Mouse (Mus musculus) urinary bladder, postnatal 36 days (tissue): Measurements from ENCODE around the gene Ncf2.

ENCODE experiments used
- DNase-seq, 2 experiments: peaks; one replicate each; pipeline ENCODE4 v3.0.0; 2022; ENCODE audit warnings: low spot score in 2 of 2, mixed read lengths in 1 of 2

Gene Ncf2

GRCm38 (mm10) chr1:152796683-152797263, 3.2 kb upstream of the Ncf2 start:
- no peak for DNase-seq

GRCm38 (mm10) chr1:152798125-152798524, 1.9 kb upstream of the Ncf2 start:
- no peak for DNase-seq

DNA sequence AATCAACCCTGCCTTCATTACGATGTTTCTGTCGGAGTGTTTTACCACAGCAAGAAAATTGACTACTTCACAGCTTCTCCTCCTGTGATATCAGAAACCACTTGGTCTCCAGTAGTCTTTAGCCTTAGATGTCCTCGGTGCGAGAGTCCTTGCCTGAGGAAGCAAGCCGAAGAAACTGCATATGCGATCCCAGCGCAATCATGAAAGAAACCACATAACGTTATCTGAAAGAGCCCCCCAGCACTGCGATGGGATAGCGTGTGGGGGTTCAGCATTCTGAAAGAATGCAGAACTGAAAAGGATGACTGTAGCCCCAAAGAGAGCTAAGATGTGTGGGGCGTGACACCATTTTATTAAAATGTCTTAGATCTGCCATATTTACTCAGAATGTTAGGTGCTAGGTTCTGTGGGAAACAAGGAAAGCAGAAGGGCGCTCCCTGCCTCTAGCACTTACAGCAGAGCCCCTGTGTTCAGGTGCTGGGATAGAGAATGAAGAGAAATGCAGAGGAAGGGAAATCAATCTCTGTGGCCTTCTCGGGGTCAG, 711 bp downstream of the Ncf2 start:
- no peak for DNase-seq

- DNase-seq: no peak
Observed at GRCm38 (mm10) chr1:152804907-152805306, 4.9 kb downstream of the Ncf2 start.

DNA sequence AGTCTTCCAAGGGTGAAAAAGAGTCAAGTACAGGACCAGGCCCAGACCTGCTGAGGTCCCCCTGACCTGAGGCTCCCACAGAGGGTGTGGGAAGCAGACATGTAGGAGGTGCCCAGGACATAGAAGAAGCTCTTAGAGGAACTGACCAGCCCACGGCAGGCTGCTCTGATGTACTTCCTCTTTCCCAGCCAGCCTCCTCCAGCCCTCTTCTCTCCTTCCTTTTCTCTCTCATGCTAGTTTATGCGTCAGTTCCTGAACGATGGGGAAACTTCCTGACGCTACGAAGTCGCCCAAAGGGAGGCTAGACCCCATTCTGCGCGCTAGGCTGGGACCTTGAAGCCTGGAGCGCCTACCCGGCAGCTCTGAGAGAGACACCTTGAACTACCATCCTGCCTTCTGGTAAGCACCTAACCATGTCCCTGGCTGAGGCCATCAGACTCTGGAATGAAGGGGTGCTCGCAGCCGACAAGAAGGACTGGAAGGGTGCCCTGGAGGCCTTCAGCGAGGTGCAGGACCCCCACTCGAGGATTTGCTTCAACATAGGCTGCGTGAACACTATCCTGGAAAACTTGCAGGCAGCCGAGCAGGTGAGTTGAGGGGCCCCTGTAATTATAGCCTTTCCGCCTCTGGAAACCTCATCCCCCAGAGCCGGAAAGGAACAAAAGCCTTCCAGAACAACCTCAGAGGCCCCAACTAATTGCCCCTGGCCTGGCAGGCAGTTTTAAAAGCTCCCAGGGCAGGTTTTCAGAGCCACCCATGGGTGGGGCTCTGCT, 7.8 kb downstream of the Ncf2 start:
- no peak for DNase-seq

- no peak for DNase-seq
Observed at GRCm38 (mm10) chr1:152808392-152808680, 8.3 kb downstream of the Ncf2 start.

DNA sequence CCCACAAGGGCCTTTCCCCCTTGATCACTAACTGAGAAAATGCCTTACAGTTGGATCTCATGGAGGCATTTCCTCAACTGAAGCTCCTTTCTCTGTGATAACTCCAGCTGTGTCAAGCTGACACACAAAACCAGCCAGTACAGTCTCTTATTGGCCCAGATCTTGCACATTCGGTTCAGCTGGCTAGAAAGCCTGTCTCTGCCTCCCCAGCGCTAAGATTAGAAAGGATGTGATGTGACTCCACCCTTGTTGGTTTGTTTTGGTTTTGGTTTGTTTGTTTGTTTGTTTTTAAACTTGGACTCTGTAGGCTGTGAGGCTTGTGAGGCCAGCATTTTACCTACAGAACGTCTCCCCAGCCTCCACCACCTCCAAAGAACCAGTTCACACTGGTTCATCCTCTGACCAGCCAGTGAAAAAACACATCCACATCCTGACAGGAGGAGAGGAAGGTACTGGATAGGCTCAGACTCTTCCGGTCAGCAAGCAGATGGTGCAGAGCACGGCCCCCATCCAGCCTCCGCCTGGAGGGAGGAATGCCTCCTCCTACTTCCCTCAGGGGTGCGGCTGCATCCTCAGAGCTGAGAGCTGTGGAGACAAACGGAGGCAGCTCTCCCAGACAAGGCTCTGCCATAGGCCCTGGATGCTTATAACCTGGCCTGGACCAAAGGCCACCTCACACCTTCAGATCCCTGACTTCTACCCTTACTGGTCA, 9.7 kb downstream of the Ncf2 start:
- DNase-seq: no peak

- no peak for DNase-seq
Observed at GRCm38 (mm10) chr1:152810533-152811439, 10.8 kb downstream of the Ncf2 start.

DNA sequence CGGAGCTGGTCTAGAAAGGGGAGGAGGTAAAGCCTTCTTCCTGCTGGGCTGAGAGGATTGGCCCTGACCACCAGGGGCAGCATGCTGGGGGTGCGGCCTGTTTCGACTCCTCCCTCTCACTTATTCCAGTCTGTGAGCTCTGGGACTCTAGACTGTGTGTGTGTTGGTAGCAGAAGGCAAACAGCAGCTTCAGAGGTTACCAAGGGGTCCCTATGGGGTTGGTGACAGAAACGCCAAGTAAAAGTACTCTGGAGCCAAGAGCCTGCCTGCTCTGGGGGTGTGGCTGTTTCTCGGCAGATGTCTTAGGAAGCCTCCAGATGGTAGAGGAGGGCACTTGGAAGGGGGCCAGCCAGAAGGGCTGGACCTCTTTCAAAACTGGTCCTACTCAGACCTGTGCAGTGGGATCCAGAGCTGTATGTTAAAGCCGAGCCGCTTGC, 15.3 kb downstream of the Ncf2 start:
- DNase-seq: no peak

DNA sequence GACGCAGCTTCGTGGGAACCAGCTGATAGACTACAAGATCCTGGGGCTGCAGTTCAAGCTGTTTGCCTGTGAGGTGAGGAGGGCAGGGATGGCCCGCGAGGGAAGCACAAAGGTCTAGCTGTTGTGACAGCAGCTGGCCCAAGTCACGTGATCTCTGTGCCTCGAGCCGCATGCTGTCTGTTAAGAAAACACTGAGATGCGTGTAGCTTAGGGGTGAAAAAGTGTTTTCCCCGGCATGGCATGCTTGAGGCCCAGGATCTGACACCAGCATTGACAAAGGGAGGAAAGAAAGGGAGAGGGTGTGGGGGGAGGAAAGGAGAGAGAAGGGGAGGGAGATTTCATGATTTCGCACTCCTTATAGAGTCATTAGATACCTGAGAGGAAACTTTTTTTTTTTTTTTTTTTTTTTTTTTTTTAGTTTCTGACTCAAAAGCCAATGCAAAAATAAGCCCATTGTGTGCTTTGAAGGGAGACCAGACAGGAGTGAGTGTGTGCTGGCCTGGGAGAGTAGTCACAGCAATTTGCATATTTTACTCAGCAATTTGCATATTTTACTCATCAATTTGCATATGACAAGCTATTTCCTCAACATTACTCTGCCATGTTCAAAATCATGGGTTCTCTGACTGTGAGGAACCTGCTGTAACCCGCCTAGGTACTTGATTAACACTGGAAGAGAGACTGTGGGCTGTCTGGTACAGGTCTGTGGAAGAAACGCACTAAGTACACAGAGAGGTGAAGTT, 17.2 kb downstream of the Ncf2 start:
- DNase-seq: no peak

DNA sequence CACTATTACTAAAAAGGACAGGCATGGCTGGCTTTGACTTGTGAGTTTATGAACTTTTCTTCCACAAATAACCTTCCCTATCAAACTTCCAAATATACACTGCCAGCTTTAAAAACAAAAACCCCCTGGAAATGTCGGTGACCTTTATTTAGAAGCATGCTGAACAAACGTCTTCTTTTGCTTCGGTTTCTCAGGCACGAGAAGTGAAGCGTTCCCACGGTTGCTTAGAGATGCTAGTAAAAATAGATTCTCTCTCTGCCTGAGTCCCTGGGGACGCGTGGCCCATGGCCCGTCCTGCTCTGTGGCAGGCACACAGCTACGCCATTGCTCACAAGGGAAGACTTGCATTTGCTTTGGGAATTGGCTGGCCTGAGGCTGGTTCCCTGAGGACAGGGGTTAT, 17.8 kb downstream of the Ncf2 start:
- DNase-seq: no peak

GRCm38 (mm10) chr1:152819558-152819957, 19.6 kb downstream of the Ncf2 start:
- DNase-seq: no peak

GRCm38 (mm10) chr1:152820911-152821695, 21.1 kb downstream of the Ncf2 start:
- no peak for DNase-seq

- no peak for DNase-seq
Observed at GRCm38 (mm10) chr1:152821746-152822145, 21.8 kb downstream of the Ncf2 start.

GRCm38 (mm10) chr1:152824206-152824605, 24.2 kb downstream of the Ncf2 start:
- no peak for DNase-seq

DNA sequence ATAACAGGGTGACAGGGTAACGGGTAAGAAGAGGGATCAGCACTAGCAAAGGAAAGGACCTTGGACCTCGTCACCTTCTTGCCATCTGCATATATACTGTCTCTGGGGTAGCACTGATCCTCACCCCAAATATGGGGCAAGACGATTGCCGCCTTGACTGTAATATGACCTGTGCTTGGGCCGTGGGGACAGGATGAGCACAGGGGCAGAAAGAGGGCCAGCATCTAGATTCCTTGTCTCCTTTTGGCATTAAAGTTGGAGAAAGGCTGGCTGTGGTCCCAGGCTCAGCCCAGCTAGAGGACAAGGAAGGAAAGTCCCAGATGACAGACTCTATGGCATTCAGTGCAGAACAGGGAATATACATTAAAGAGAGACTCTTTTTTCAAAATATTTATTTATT, 26.5 kb downstream of the Ncf2 start:
- no peak for DNase-seq

DNA sequence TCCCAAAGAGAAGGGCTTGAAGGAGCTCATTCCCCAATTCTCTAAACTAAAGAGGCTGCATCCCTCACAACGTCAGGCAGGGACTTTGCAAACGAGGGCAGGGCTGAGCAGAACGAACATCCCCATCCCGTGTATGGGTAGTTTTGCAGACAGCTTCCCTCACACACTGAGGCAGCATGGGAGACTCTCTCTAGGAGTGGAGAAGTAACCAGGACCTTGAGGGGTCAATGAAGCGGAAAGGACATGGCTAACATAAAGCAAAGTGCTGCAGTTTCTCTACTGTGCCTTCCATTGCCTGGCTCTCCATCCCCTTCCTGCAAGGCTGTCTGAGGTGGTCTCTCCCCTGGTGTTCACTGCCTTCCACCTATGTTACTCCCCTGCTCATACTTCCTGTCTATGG, 28.2 kb downstream of the Ncf2 start:
- no peak for DNase-seq

GRCm38 (mm10) chr1:152828637-152829355, 28.8 kb downstream of the Ncf2 start:
- no peak for DNase-seq

DNA sequence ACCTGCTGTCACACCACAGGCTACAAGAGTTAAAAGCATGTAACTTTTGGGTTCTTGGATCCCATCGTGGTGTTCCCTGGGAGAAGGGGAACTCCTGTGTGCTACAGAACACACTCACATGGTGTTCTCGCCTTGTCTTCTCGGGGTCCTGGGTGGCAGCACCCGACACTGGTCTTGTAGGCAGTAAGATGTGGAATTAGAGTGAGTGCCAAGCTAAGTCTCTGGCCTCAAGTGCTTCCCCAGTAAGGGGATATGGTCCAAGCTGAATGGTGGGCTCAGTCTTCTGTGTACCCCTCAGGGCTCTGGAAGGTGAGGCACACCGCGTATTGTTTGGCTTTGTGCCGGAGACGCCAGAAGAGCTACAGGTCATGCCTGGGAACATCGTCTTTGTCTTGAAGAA, 30.1 kb downstream of the Ncf2 start:
- DNase-seq: no peak

DNA sequence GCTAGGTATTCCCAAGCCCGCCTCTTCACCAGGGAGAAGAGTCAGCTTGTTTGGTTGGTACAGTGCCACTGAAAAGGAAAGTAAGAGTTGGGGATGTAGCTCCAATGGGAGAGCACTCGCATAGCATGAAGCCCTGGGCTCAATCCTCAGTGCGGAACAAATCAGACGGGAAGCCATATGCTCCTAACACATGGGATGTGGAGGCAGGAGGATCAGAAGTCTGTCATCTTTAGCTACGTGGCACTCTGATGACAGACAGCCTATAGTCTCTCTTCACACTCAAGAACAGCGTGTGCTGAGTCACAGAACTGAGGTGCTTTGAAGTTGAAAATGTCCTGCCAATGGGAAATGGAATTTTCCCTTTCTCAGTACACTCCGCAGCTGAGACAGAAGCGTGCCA, 31.0 kb downstream of the Ncf2 start:
- no peak for DNase-seq
